Mouse (Mus musculus) intestine, embryonic 14.5 days (tissue): ENCODE measurements around the gene Gcsam. TPM values are rescaled to one million over a fixed set of nuclear protein-coding genes. Genes with fewer than 3 reads are reported as not detected.

Experiments
- ATAC-seq: fragments of 200-750 bp; cut with Nextera tagmentation; replicated peaks from 2 replicates; pipeline ENCODE4 v1.8.0; 2017; ENCODE audit warnings: low read depth, moderate number of reproducible peaks, moderate TSS enrichment, moderate library complexity; ENCODE audit not compliant: low FRiP score, low TSS enrichment
- DNase-seq: peaks from one replicate; pipeline ENCODE4 v3.0.0-alpha.2; 2018; ENCODE audit warnings: low spot score
- H3K27ac ChIP-seq: fragments of 300-500 bp; sonication (generic); 2 replicates; pipeline ENCODE4 v1.5.1; 2014; ENCODE audit warnings: low read depth, mild to moderate bottlenecking, control low read depth
- H3K27me3 ChIP-seq: fragments of 300-500 bp; sonication (generic); replicated peaks from 2 replicates; pipeline ENCODE4 v1.6.1; 2014; ENCODE audit warnings: low read length, control low read depth; ENCODE audit not compliant: control insufficient read depth, insufficient read depth
- H3K36me3 ChIP-seq: fragments of 300-500 bp; sonication (generic); 2 replicates; pipeline ENCODE4 v1.6.1; 2014; ENCODE audit warnings: low read length, control low read depth; ENCODE audit not compliant: control insufficient read depth, insufficient read depth
- H3K4me1 ChIP-seq: fragments of 300-500 bp; sonication (generic); replicated peaks from 2 replicates; pipeline ENCODE4 v1.6.1; 2014; ENCODE audit warnings: low read length, control low read depth, mixed read lengths; ENCODE audit not compliant: control insufficient read depth, insufficient read depth
- H3K4me2 ChIP-seq: fragments of 300-500 bp; sonication (generic); 2 replicates; pipeline ENCODE4 v1.6.1; 2014; ENCODE audit warnings: low read length
- H3K4me3 ChIP-seq: fragments of 300-500 bp; sonication (generic); 2 replicates; pipeline ENCODE4 v1.5.1; 2014; ENCODE audit warnings: low read depth, low read length, control low read depth, mixed read lengths
- H3K9ac ChIP-seq: fragments of 300-500 bp; sonication (generic); 2 replicates; pipeline ENCODE4 v1.6.1; 2014; ENCODE audit warnings: mild to moderate bottlenecking, low read length
- H3K9me3 ChIP-seq: fragments of 300-500 bp; sonication (generic); 2 replicates; pipeline ENCODE4 v1.6.1; 2016; ENCODE audit warnings: low read length, control low read depth; ENCODE audit not compliant: control insufficient read depth
- WGBS: fragments of 180-500 bp; shearing (Covaris S2); extraction: QIAGEN DNeasy Blood & Tissue Kit; methylation state at CpG from one replicate; pipeline ENCODE4 v1.1.7; 2014; 5-methylcytosine and 5-hydroxymethylcytosine counted together
- polyA plus RNA-seq: library from polyadenylated mRNA; unstranded; fragments of >200 nt; fragmentation: Nextera tagmentation; extraction: Ambion mirVana; gene quantifications from 2 replicates; pipeline ENCODE4 v1.2.1, GENCODE M21; 2014

The Gcsam gene
- 0.09 TPM in 2 replicates for polyA plus RNA-seq

DNA sequence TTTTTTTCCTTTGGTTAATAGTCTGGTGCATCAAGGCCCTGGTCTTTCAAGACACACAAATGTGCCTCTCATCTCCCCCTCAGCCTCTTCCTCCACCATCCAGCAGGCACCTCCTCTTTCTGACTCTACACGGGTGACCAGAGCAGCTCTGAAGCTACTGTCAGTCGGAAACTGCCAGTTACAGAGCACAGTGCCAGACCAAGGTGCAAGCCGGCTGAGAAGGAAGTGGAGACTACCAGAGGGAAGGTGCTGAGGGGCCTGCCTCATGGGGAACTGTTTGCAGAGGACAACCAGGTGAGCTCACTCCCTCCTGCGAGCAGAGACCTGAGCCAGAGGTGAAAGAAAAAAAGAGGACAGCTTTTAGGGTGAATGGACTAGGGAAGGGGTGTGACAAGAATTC lies at the start of gene Gcsam:
TSS of gene Gcsam (plus strand) at position 114 of the 400 bp plus-strand sequence.
- H3K36me3 ChIP-seq, result no peaks in the 10 kb centered on the region
- H3K4me1 ChIP-seq, result no peaks in the 10 kb centered on the region
- H3K27ac ChIP-seq, result peak within 1 kb of the TSS; percentile 34; the same call in 1 of the 2 replicates
- no peak within 1 kb of the TSS for H3K9ac ChIP-seq
- no peaks in the 10 kb centered on the region for H3K9me3 ChIP-seq
- 60% methylated on average over 4 of the region's 4 CpGs for WGBS
- H3K27me3 ChIP-seq, result no peaks in the 10 kb centered on the region
- no peak within 1 kb of the TSS for H3K4me2 ChIP-seq
- no peak within 1 kb of the TSS for H3K4me3 ChIP-seq
- no peak for DNase-seq
- ATAC-seq, result no peak

DNA sequence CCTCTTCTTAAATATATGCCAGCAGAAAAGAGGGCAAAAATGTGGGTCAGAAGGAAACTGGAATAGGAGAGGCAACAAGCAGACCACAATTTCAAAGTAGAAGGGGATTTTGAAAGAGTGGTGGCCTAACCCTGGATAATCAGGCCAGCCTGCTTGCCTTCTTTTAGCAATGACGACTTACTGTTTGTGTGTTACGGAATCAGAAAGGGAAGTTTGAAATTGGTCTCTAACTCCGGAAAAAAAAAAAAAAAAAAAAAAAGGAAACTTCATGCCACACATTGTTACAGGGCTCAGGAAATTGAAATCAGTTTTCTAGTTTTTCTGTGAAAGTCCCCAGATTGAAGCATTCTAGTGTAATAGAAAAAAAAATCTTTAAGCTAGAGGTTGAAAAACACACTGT lies 48.4 kb upstream of the Gcsam start:
- H3K27ac ChIP-seq, result no peak overlapping the region
- WGBS, result 61% methylated on average over 3 of the region's 3 CpGs
- ATAC-seq (no peak), DNase-seq (no peak)
- no peak overlapping the region for H3K4me3 ChIP-seq
- H3K4me2 ChIP-seq, result no peak overlapping the region
- H3K27me3 ChIP-seq, result no peaks in the 10 kb centered on the region
- H3K9me3 ChIP-seq, result no peaks in the 10 kb centered on the region
- no peaks in the 10 kb centered on the region for H3K36me3 ChIP-seq
- no peaks in the 10 kb centered on the region for H3K4me1 ChIP-seq
- H3K9ac ChIP-seq, result no peak overlapping the region

DNA sequence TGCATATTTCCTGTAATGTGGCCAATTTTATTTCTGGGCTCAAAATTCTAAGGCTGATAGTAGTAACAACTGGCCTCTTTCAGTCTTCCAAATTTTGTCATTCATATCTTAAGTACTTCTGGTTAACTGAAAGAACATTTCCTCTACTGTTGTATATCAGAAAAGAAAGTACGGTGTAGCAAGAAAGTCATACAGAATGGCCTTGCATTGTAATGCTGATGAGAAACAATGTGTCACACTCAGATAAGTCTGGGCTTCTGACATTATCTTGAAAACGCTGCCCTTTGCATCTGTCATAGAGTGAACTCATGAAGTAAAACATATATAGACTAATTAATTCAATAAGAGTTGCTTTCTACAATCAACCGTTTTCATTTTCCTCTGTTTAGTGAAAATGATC lies 37.9 kb upstream of the Gcsam start:
- WGBS, result 83% methylated on average over 3 of the region's 3 CpGs
- Histone ChIP-seq H3K4me1 (no peaks in the 10 kb centered on the region), H3K27me3 (no peaks in the 10 kb centered on the region), H3K4me3 (no peak overlapping the region), H3K4me2 (no peak overlapping the region), H3K9ac (no peak overlapping the region), H3K36me3 (no peaks in the 10 kb centered on the region), H3K9me3 (no peaks in the 10 kb centered on the region), H3K27ac (no peak overlapping the region)
- DNase-seq (no peak), ATAC-seq (no peak)

DNA sequence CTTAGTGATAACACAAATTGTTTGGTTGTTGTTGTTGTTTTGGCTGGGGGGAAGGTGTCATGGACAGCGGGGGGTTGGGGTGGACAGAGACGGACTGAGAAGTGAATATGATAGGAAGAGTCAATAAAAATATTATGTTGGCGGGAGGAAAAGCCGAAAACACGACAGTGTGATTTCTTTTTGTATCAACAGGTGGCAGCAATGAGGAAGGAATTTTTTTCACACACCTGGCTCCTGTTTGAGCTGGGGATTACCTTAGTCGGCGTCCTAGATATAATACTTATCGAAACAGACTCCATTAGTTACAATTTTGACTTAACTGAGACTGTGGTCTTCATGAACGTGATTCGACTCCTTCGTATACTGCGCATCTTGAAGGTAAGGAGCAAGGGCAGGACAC lies 30.3 kb upstream of the Gcsam start:
- DNase-seq, result no peak
- Histone ChIP-seq H3K36me3 (no peaks in the 10 kb centered on the region), H3K9me3 (no peaks in the 10 kb centered on the region), H3K4me3 (no peak overlapping the region), H3K9ac (no peak overlapping the region), H3K27me3 (no peaks in the 10 kb centered on the region), H3K27ac (no peak overlapping the region), H3K4me1 (no peaks in the 10 kb centered on the region), H3K4me2 (no peak overlapping the region)
- WGBS, result 57% methylated on average over 12 of the region's 12 CpGs
- ATAC-seq, result no peak

DNA sequence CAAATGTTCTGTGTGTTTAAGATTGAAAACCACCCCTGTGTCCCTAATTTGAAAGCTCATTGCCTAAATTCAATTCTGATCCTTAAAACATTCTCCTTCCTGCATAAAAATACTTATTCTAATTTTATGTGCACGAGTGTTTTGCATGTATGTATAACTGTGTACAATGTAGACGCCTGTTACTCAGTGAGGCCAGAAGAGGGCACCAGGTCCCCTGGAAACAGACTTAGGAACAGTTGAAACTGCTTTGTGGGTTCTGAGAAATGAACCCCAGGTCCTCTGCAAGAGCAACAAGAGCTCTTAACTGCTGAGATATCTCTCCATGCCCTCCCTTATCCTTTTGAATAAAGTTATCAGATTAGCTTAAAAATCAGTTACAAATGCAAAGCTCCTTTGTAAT lies 27.7 kb upstream of the Gcsam start:
- no peaks in the 10 kb centered on the region for H3K27me3 ChIP-seq
- no peak overlapping the region for H3K4me2 ChIP-seq
- H3K36me3 ChIP-seq, result no peaks in the 10 kb centered on the region
- H3K4me1 ChIP-seq, result no peaks in the 10 kb centered on the region
- WGBS, result 30% methylated on average over 2 of the region's 2 CpGs
- ATAC-seq, result no peak
- no peaks in the 10 kb centered on the region for H3K9me3 ChIP-seq
- no peak overlapping the region for H3K9ac ChIP-seq
- DNase-seq, result no peak
- H3K4me3 ChIP-seq, result no peak overlapping the region
- H3K27ac ChIP-seq, result no peak overlapping the region

DNA sequence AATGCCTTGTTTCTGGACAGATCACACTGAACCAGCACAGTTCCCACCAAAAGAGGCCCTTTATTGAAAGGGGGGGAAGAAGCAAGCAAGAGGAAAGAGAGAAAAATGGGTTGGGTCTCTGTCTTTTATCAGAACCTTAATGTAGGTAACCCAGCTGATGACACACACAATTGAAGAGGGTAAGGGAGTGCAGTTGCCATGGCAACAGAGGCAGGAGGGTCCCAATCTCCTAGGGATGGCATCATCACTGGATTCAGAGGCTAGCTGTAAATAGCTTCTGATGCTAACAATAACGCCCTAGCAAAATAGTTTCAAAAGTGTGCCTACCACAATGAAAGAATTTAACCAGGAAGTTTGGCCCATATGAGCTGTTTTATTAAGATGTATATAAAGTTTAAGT lies 16.5 kb upstream of the Gcsam start:
- Histone ChIP-seq H3K4me2 (no peak overlapping the region), H3K9ac (no peak overlapping the region), H3K4me3 (no peak overlapping the region), H3K27ac (no peak overlapping the region), H3K9me3 (no peaks in the 10 kb centered on the region), H3K4me1 (no peaks in the 10 kb centered on the region), H3K27me3 (no peaks in the 10 kb centered on the region), H3K36me3 (no peaks in the 10 kb centered on the region)
- DNase-seq (no peak), ATAC-seq (no peak)
- 72% methylated on average over 1 of the region's 1 CpGs for whole genome bisulfite sequencing

DNA sequence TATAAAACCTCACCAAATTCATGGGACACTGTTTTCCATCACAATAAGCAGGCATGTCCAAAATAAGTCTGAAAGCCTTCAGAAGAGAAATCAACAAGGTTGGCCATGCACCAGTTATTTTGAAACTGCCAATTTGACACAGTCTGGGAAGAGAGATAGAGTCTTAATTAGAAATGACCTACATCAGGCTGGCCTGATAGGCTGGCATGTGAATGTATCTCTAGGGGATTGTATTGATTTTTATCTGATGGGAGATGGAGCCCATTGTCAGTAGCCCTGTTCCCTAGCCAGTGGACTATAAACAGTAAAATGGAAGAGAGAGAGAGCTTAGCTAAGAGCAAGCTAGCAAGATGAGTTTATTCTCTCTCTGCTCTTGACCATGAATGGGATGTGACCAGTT lies 14.7 kb upstream of the Gcsam start:
- Histone ChIP-seq H3K36me3 (no peaks in the 10 kb centered on the region), H3K9me3 (no peaks in the 10 kb centered on the region), H3K27me3 (no peaks in the 10 kb centered on the region), H3K4me1 (no peaks in the 10 kb centered on the region), H3K9ac (no peak overlapping the region), H3K4me3 (no peak overlapping the region), H3K4me2 (no peak overlapping the region), H3K27ac (no peak overlapping the region)
- DNase-seq (no peak), ATAC-seq (no peak)

DNA sequence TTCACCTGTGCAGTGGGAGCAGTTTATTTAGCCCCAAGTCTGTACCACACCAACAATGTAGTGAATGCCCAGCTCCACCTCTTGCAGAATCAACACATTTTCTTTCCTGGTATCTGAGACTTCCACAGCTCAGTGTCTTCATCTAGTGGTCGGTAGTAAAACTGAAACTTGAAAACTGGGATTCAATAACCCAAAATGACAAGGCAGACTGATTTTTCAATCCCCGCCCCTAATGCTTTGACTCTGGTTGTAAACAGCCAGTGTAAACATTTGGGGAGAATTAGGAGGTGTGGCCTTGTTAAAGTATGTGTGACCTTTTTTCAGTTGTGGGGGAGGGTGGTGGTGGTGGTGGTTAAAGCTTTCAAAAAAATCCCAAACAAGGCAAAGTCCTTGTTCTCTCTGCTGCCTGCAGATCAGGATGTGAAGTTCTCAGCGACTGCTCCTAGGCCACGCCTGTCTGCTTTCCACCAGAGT lies 1.7 kb upstream of the Gcsam start:
- H3K27me3 ChIP-seq, result no peaks in the 10 kb centered on the region
- H3K4me2 ChIP-seq, result no peak overlapping the region
- H3K4me1 ChIP-seq, result no peaks in the 10 kb centered on the region
- H3K36me3 ChIP-seq, result no peaks in the 10 kb centered on the region
- H3K27ac ChIP-seq, result peak overlapping the region; percentile 34; the same call in 1 of the 2 replicates
- no peak overlapping the region for H3K4me3 ChIP-seq
- no peak overlapping the region for H3K9ac ChIP-seq
- ATAC-seq (peak; percentile 68), DNase-seq (no peak)
- 23% methylated on average over 4 of the region's 4 CpGs for WGBS
- no peaks in the 10 kb centered on the region for H3K9me3 ChIP-seq

DNA sequence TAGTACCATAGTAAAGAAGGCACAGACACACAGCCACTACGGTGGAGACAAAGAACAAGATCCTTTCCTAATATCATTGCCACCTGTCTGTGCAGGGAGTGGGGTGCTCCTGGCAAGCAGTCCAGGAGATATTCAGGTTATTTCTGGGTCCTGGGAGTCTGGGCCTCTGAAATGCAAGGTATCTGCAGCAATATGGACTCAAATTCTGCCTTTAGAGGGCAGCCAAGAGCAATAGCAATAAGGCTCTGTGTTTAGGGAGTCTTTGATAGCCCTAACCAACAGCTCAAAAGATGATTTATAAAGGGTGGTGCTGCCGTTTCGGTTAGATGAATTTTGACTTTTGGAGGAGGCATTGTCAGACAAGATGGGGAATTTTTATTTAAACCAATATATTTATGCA lies 880 bp upstream of the Gcsam start:
- ATAC-seq (no peak), DNase-seq (no peak)
- H3K9ac ChIP-seq, result no peak overlapping the region
- peak overlapping the region; percentile 34; the same call in 1 of the 2 replicates for H3K27ac ChIP-seq
- no peaks in the 10 kb centered on the region for H3K4me1 ChIP-seq
- H3K36me3 ChIP-seq, result no peaks in the 10 kb centered on the region
- H3K9me3 ChIP-seq, result no peaks in the 10 kb centered on the region
- H3K27me3 ChIP-seq, result no peaks in the 10 kb centered on the region
- no peak overlapping the region for H3K4me2 ChIP-seq
- WGBS, result 70% methylated on average over 3 of the region's 3 CpGs
- no peak overlapping the region for H3K4me3 ChIP-seq
